Mouse (Mus musculus) bone marrow, adult 2 months (tissue): Measurements from ENCODE around the gene Cpsf4l. TPM values are rescaled to one million over a fixed set of nuclear protein-coding genes. Genes with fewer than 3 reads are reported as not detected.
A peak's percentile ranks its signal among the peaks of the same experiment; 100 is the strongest.

Experiments used
- H3K27ac ChIP-seq: fragments of 200-500 bp; 2 replicates; pipeline ENCODE4 v1.5.1; 2012; ENCODE audit warnings: low read depth, mild to moderate bottlenecking, control low read depth, inconsistent platforms, low read length; ENCODE audit not compliant: control insufficient read depth, poor library complexity, insufficient read depth
- H3K4me1 ChIP-seq: fragments of 200-500 bp; 2 replicates; pipeline ENCODE4 v1.6.1; 2011; ENCODE audit warnings: low read length; ENCODE audit not compliant: control insufficient read depth, insufficient read depth
- H3K4me3 ChIP-seq: fragments of 200-500 bp; replicated peaks from 2 replicates; pipeline ENCODE3; 2011; ENCODE audit warnings: mild to moderate bottlenecking, low read depth, low read length, control low read depth; ENCODE audit not compliant: control insufficient read depth
- CTCF ChIP-seq: fragments of 200-500 bp; IDR thresholded peaks from 2 replicates; pipeline ENCODE4 v1.5.1; 2011; ENCODE audit warnings: low read length, control low read depth; ENCODE audit not compliant: control insufficient read depth, insufficient read depth
- POLR2A ChIP-seq: fragments of 200-500 bp; IDR thresholded peaks from 2 replicates; pipeline ENCODE4 v1.6.1; 2011; ENCODE audit warnings: low read depth, mild to moderate bottlenecking, control low read depth, low read length, borderline replicate concordance; ENCODE audit not compliant: control insufficient read depth
- WGBS: fragments of 180-500 bp; shearing (Covaris S2); methylation state at CpG from one replicate; pipeline ENCODE4 v1.1.7; 2018; 5-methylcytosine and 5-hydroxymethylcytosine counted together
- polyA plus RNA-seq: library from polyadenylated mRNA; stranded (reverse); fragments of >200 nt; gene quantifications from 2 replicates; pipeline ENCODE4 v1.2.4, GENCODE M21; 2011; ENCODE audit warnings: low replicate concordance; ENCODE audit not compliant: missing spikeins, insufficient read depth, insufficient read length

The Cpsf4l gene
- polyA plus RNA-seq, 1 experiment, result not detected

DNA sequence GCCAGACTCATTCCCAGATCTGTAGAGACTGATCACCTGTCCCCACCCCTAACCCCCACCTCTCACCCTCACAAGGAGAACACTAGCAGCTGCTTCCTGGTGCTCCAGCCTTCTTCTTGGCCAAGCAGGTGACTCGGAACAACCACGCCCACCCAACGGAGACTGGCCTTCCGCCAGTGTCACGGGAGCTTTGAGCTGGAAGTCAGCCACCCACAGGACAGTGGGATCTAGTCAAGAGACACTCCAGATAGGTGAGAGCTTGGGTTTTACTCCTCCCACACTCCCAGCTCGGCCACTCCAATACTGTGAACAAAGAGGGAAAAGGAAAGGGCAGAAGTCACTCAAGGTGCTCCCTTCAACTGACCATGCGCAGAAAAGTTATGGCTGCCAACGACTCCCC is 29.4 kb upstream of the Cpsf4l start:
- Histone ChIP-seq H3K4me1 (peaks cover 7% of the 10 kb centered on the region; the same call in 1 of the 2 replicates), H3K4me3 (no peak overlapping the region), H3K27ac (no peak overlapping the region)
- TF ChIP-seq CTCF, result no peak
- TF ChIP-seq POLR2A, result no peak
- WGBS, result 82% methylated on average over 8 of the region's 8 CpGs

- WGBS, result 17% methylated on average over 8 of the region's 8 CpGs
- H3K4me3 ChIP-seq, result no peak overlapping the region
- peaks cover 8% of the 10 kb centered on the region; the same call in 1 of the 2 replicates for H3K4me1 ChIP-seq
- H3K27ac ChIP-seq, result no peak overlapping the region
- no peak for TF ChIP-seq CTCF
- TF ChIP-seq POLR2A, result no peak
Observed at GRCm38 (mm10) chr11:113737912-113738311, 28.1 kb upstream of the Cpsf4l start.

- TF ChIP-seq POLR2A (no peak), CTCF (no peak)
- Histone ChIP-seq H3K4me1 (peaks cover 11% of the 10 kb centered on the region; the same call in 1 of the 2 replicates), H3K27ac (no peak overlapping the region), H3K4me3 (no peak overlapping the region)
- 25% methylated on average over 3 of the region's 3 CpGs for WGBS
Observed at GRCm38 (mm10) chr11:113737553-113737854, 27.7 kb upstream of the Cpsf4l start.

DNA sequence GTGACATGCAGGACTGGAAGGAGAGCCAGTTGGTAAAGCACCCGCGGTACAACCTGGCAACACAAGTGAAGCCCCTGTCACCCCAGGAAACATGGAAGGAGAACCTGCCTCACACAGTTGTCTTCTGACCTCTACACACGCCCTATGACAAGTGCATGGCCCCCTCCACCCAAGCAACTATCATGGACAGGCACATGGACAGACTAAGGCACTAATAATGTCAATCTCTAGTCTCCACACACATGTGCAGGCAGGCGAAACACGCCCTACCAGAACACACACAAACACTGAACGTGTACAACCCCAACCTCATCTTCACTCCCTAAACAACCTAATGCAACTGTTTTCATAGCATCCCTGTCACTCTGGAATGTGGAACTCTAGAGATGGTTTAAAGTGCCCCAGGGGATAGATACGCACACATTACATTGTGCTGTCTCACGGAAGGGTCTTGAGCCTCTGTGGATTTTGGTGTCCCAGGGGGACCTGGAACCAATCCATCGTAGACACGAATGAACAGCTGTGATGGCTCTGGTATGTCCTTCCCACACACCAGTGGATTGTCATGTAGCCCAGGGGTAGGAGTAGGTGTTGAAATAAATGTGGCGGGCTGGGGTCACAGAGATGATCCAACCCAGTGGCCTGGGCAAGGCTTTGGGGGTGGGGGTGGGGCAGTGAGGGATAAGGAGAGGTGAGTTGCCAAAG is 27.2 kb upstream of the Cpsf4l start:
- peaks cover 11% of the 10 kb centered on the region; the same call in 1 of the 2 replicates for H3K4me1 ChIP-seq
- H3K27ac ChIP-seq, result no peak overlapping the region
- no peak for TF ChIP-seq CTCF
- H3K4me3 ChIP-seq, result no peak overlapping the region
- 79% methylated on average over 11 of the region's 11 CpGs for WGBS

- H3K27ac ChIP-seq, result no peak overlapping the region
- no peak overlapping the region for H3K4me3 ChIP-seq
- whole genome bisulfite sequencing, result 87% methylated on average over 6 of the region's 6 CpGs
- H3K4me1 ChIP-seq, result peaks cover 11% of the 10 kb centered on the region; the same call in 1 of the 2 replicates
- TF ChIP-seq POLR2A, result no peak
- TF ChIP-seq CTCF, result no peak
Observed at GRCm38 (mm10) chr11:113735151-113735550, 25.3 kb upstream of the Cpsf4l start.

- no peak for TF ChIP-seq CTCF
- TF ChIP-seq POLR2A, result no peak
- H3K4me3 ChIP-seq, result no peak overlapping the region
- peaks cover 11% of the 10 kb centered on the region; the same call in 1 of the 2 replicates for H3K4me1 ChIP-seq
- 43% methylated on average over 6 of the region's 6 CpGs for WGBS
- peak overlapping the region; percentile 60 for H3K27ac ChIP-seq
Observed at GRCm38 (mm10) chr11:113733631-113734364, 24.0 kb upstream of the Cpsf4l start.

- TF ChIP-seq CTCF, result no peak; the same call in 1 of the 2 replicates
- TF ChIP-seq POLR2A, result no peak
- WGBS, result 92% methylated on average over 10 of the region's 10 CpGs
- Histone ChIP-seq H3K27ac (no peak overlapping the region), H3K4me3 (no peak overlapping the region), H3K4me1 (peaks cover 7% of the 10 kb centered on the region; the same call in 1 of the 2 replicates)
Observed at GRCm38 (mm10) chr11:113731945-113732612, 22.3 kb upstream of the Cpsf4l start.

GRCm38 (mm10) chr11:113730879-113731278 is 21.1 kb upstream of the Cpsf4l start:
- Histone ChIP-seq H3K4me3 (no peak overlapping the region), H3K4me1 (peaks cover 6% of the 10 kb centered on the region; the same call in 1 of the 2 replicates), H3K27ac (no peak overlapping the region)
- 81% methylated on average over 3 of the region's 3 CpGs for WGBS
- no peak for TF ChIP-seq POLR2A
- no peak for TF ChIP-seq CTCF
